Mouse (Mus musculus): ENCODE measurements around the gene Gm20604. TPM values are rescaled to one million over a fixed set of nuclear protein-coding genes. Genes with fewer than 3 reads are reported as not detected.

Gm20604 gene
- 4.2 and 4.3 TPM in 2 replicates for polyA plus RNA-seq (2012; rRNA removed)

DNA sequence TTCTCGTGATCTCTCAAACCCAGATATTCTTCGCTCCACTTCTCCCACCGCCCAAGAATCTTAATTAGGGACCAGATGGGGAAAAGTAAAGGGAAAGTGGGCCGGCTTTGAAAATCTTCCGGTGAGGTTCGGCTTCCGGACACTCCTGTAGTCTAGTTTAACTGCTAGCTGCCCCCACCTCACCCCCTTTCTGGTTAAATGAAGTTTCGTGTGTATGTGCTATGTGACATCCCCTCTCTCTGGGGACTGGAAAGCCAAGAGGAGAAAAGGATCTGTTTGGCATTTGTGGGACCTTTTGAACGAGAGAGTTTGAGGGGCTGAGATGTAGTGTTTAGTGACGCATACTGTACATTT lies at the start of gene Gm20604:
Gm20604 (minus strand) TSS at position 270 of the 354 bp plus-strand sequence.

DNA sequence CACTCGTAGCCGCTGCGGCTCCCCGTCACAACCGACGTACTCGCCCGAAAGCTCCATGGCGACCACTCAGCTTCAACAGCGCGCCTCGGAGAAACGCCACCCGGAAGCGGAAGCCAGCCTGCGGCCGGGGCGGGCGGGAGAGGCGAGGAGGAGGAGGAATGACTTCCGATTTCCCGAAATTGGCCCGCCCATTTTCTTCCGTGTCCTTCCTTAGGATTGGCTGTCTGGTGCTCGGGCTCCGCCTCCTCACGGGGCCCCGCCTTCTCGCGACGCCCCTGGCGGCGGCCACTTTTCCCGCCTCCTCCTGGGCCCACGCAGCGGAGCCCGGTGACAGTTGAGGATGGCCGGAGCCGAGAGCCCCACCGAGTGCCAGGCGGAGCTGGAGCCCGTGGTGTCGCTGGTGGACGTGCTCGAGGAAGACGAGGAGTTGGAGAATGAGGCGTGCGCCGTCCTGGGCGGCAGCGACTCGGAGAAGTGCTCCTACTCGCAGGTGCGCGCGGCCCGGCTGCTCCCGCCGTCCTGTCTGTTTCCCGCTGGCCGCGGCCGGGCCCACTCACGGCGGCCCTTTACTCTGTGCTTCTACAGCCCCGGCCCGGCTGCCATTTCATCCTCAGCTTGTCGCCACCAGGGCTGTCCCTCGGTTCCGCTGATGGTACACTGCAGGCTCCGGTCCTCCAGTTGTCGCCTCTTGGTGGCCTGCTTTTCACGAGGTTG lies 626 bp downstream of the Gm20604 start, which contains the start of the genes Gm28051, Gon7 and Ubr7:
Gm28051 (minus strand) TSS at position 77 of the 714 bp plus-strand sequence.
Gon7 (minus strand) TSS at position 115 of the 714 bp plus-strand sequence.
Ubr7 (plus strand) TSS at position 279 of the 714 bp plus-strand sequence.

DNA sequence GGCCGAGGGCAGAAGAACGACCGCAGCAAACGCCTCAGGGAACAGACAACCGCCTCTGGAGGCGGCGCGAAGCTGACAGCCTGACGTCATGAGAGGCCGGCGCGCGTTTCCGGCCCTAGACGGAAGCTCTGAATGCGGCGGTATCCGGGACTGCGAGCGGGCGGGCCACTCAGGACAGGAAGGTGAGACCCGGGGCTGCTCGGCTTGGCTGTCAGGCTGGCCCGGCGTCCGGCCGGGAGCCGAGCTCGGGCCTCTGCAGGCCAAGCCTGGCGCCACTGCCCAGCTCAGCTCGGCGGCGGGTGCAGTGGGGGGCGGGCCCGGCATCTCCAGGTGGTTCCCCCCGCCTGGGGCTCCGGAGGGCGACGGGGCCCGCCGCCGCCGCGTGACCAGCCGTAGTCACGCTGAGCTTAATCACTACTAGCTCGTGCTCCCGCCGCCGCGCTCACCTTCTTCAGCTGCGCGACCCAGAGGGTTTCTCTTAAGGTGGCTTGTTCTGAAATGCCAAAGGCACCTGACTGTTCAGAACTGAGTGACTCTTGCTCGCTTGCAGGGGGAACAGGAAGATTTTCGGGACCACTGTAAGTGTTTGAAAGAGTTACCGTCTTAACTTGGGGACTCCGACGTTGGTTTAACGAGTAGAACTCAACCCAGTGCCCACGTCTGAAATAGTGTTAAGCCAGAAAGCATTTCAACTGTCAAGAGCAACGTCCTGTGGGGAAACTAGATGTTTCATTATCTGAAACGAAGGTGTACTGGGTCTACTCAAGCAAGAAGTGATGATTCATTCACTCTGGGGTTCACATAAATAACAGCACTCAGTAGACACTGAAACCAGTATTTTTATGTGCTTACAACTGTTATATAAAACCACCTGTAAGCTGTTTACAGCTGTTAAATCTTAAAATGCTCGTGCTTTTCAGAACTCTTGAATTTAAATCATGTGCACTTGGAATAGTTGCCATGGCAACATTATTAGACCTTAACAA lies 14.6 kb downstream of the Gm20604 start, which contains the start of the genes Moap1 and Tmem251:
Moap1 (minus strand) TSS at position 73 of the 986 bp plus-strand sequence.
Tmem251 (plus strand) TSS at position 174 of the 986 bp plus-strand sequence.

DNA sequence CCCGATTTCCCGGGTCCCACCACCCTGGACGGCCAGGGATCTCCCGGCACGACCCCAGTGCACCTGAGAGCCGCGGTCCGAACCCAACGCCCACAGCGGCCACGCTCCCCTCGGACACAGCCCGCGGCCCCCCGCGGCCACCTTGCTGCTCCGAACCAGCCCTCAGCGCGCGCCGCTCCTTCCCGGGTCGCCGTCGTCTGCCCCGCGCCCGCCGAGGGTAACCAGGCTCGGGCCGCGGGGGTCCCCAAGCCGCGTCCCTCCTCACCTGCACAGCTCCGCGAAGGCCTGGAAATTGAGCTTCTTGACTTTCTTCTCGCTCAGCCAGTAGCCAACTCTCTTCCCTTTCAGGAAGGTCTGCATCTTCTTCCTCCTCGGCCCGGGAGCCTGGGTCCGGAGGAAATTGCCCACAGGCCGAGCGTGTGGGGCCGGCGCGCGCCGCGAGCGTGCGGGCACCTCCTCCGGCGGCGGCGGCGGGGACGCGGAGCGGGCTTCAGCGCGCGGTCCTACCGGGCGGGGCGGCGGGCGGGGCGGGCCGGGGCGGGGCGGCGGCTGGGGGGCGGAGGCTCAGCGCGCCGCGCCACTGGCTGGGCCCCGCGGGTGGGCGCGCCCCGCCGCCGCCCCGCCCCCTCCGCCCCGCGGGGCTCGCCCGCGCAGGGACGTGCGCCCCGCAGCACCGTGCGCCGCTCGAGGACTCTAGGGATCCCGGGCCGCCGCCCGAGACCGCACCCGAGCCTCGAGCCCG lies 53.8 kb downstream of the Gm20604 start, which contains the start of gene Itpk1:
Itpk1 (minus strand) TSS at position 474 of the 742 bp plus-strand sequence.

Other genes starting within 250 kb of the Gm20604 start
- 0.16 and 0.23 TPM in 2 replicates for gene Chga, start 203.7 kb downstream of the Gm20604 start, polyA plus RNA-seq (2012; rRNA removed)
- gene Itpk1, start 53.7 kb downstream of the Gm20604 start, polyA plus RNA-seq (2012; rRNA removed): 4.5 and 4.9 TPM in 2 replicates
- gene Moap1, start 15.0 kb downstream of the Gm20604 start, polyA plus RNA-seq (2012; rRNA removed): 0.87 and 1.2 TPM in 2 replicates
- gene Tmem251, start 14.9 kb downstream of the Gm20604 start, polyA plus RNA-seq (2012; rRNA removed): 1.6 and 1.7 TPM in 2 replicates
- not detected in 2 replicates for gene Gm28051, start 907 bp downstream of the Gm20604 start, polyA plus RNA-seq (2012; rRNA removed)
- 7.2 and 8.0 TPM in 2 replicates for gene Gon7, start 869 bp downstream of the Gm20604 start, polyA plus RNA-seq (2012; rRNA removed)
- gene Ubr7, start 705 bp downstream of the Gm20604 start, polyA plus RNA-seq (2012; rRNA removed): 10.6 and 10.9 TPM in 2 replicates
- gene Btbd7, start 119.8 kb upstream of the Gm20604 start, polyA plus RNA-seq (2012; rRNA removed): 4.5 and 4.9 TPM in 2 replicates
- not detected in 2 replicates for gene Cox8c, start 140.6 kb upstream of the Gm20604 start, polyA plus RNA-seq (2012; rRNA removed)
- 0.08 and 0.10 TPM in 2 replicates for gene Unc79, start 190.2 kb upstream of the Gm20604 start, polyA plus RNA-seq (2012; rRNA removed)